Mouse (Mus musculus): ENCODE measurements around the gene Slc51a.

DNA sequence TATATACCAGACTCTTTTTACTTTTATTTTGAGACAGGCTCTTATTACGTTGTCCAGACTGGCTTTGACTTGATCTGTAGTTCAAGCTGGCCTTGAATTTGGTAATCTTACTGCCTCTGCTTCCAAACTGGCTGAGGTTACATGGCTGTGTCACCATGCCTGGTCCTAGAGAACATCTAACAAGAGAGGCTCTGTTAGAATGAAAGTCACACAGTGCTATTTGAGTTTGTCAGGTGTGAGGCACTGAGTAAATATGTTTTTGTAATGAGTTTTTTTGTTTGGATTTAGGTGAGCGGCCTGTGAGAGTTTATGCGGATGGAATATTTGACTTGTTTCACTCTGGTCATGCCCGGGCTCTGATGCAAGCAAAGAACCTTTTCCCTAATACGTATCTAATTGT lies 26.0 kb downstream of the Slc51a start:
- TF ChIP-seq EP300 (IDR thresholded peaks at IDR 0.05) (no peak), CTCF (IDR thresholded peaks at IDR 0.05) (no peak)
